Mouse (Mus musculus): ENCODE results near the gene Trmt13.

Gene Trmt13

GRCm38 (mm10) chr3:116542070-116542469, 72.3 kb downstream of the Trmt13 start:
- DNase-seq = no peak

GRCm38 (mm10) chr3:116537200-116537573, 77.2 kb downstream of the Trmt13 start:
- DNase-seq = no peak

GRCm38 (mm10) chr3:116536428-116537199, 77.8 kb downstream of the Trmt13 start:
- no peak for DNase-seq
